Mouse (Mus musculus) intestine, postnatal 0 days (tissue): Measurements from ENCODE around the gene Abca4. TPM values are rescaled to one million over a fixed set of nuclear protein-coding genes. Genes with fewer than 3 reads are reported as not detected.

Source experiments
- ATAC-seq: fragments of 200-750 bp; cut with Nextera tagmentation; 2 replicates; pipeline ENCODE4 v1.8.0; 2017; ENCODE audit warnings: mild to moderate bottlenecking, moderate TSS enrichment, moderate library complexity
- H3K27ac ChIP-seq: fragments of 300-500 bp; sonication (generic); 2 replicates; pipeline ENCODE4 v1.5.1; 2014; ENCODE audit warnings: mild to moderate bottlenecking, low read depth, low read length, moderate library complexity
- H3K27me3 ChIP-seq: fragments of 300-500 bp; sonication (generic); replicated peaks from 2 replicates; pipeline ENCODE4 v1.6.1; 2014; ENCODE audit warnings: low read length, mixed read lengths; ENCODE audit not compliant: control insufficient read depth, insufficient read depth
- H3K36me3 ChIP-seq: fragments of 300-500 bp; sonication (generic); 2 replicates; pipeline ENCODE4 v1.6.1; 2014; ENCODE audit warnings: mild to moderate bottlenecking, moderate library complexity; ENCODE audit not compliant: control insufficient read depth, insufficient read depth
- H3K4me1 ChIP-seq: fragments of 300-500 bp; sonication (generic); replicated peaks from 2 replicates; pipeline ENCODE4 v1.6.1; 2014; ENCODE audit warnings: antibody characterized with exemption, low read length, mixed read lengths; ENCODE audit not compliant: control insufficient read depth, insufficient read depth
- H3K4me2 ChIP-seq: fragments of 300-500 bp; sonication (generic); replicated peaks from 2 replicates; pipeline ENCODE4 v1.6.1; 2014; ENCODE audit warnings: low read depth, mild to moderate bottlenecking, moderate library complexity
- H3K4me3 ChIP-seq: fragments of 300-500 bp; sonication (generic); 2 replicates; pipeline ENCODE4 v1.5.1; 2014; ENCODE audit warnings: low read depth, low read length
- H3K9ac ChIP-seq: fragments of 300-500 bp; sonication (generic); 2 replicates; pipeline ENCODE4 v1.6.1; 2014; ENCODE audit warnings: mild to moderate bottlenecking, low read depth, low read length
- H3K9me3 ChIP-seq: fragments of 300-500 bp; sonication (generic); 2 replicates; pipeline ENCODE4 v1.6.1; 2016; ENCODE audit warnings: mixed run types; ENCODE audit not compliant: control insufficient read depth
- CTCF ChIP-seq: sonication (generic); IDR thresholded peaks from 2 replicates; pipeline ENCODE4 v1.5.1; 2016; ENCODE audit warnings: low read depth, mild to moderate bottlenecking, control low read depth, antibody characterized with exemption, moderate library complexity
- WGBS: fragments of 180-500 bp; shearing (Covaris S2); extraction: QIAGEN DNeasy Blood & Tissue Kit; methylation state at CpG from one replicate; pipeline ENCODE4 v1.1.7; 2014; 5-methylcytosine and 5-hydroxymethylcytosine counted together
- polyA plus RNA-seq: library from polyadenylated mRNA; unstranded; fragments of >200 nt; fragmentation: Nextera tagmentation; extraction: Ambion mirVana; gene quantifications from 2 replicates; pipeline ENCODE4 v1.2.1, GENCODE M21; 2015

The Abca4 gene
- polyA plus RNA-seq, 1 experiment from 2014 or later, result 0.56 TPM

- TF ChIP-seq CTCF, result no peak
- no peak overlapping the region for H3K4me2 ChIP-seq
- no peak overlapping the region for H3K27ac ChIP-seq
- H3K4me3 ChIP-seq, result no peak overlapping the region
- no peak overlapping the region for H3K9ac ChIP-seq
- peaks cover 39% of the 10 kb centered on the region for H3K36me3 ChIP-seq
- no peak for ATAC-seq
- WGBS, result 46% methylated on average over 1 of the region's 1 CpGs
- no peaks in the 10 kb centered on the region for H3K27me3 ChIP-seq
- H3K9me3 ChIP-seq, result no peaks in the 10 kb centered on the region
- H3K4me1 ChIP-seq, result no peaks in the 10 kb centered on the region
Observed at GRCm38 (mm10) chr3:122012464-122012863, 31.8 kb upstream of the Abca4 start.

- no peak for ATAC-seq
Observed at GRCm38 (mm10) chr3:122018421-122018820, 25.8 kb upstream of the Abca4 start.

GRCm38 (mm10) chr3:122019159-122019558, 25.1 kb upstream of the Abca4 start:
- TF ChIP-seq CTCF, result no peak
- peaks cover 10% of the 10 kb centered on the region; the same call in 1 of the 2 replicates for H3K36me3 ChIP-seq
- H3K9ac ChIP-seq, result no peak overlapping the region
- no peak overlapping the region for H3K4me3 ChIP-seq
- ATAC-seq, result no peak
- 79% methylated on average over 5 of the region's 5 CpGs for WGBS
- no peak overlapping the region for H3K4me2 ChIP-seq
- no peaks in the 10 kb centered on the region for H3K9me3 ChIP-seq
- H3K4me1 ChIP-seq, result no peaks in the 10 kb centered on the region
- no peaks in the 10 kb centered on the region for H3K27me3 ChIP-seq
- H3K27ac ChIP-seq, result no peak overlapping the region

More at GRCm38 (mm10) chr3:122018421-122018820, 25.8 kb upstream of the Abca4 start:
- H3K4me3 ChIP-seq, result no peak overlapping the region
- no peaks in the 10 kb centered on the region for H3K4me1 ChIP-seq
- no peak overlapping the region for H3K27ac ChIP-seq
- WGBS, result 87% methylated on average over 7 of the region's 7 CpGs
- no peak overlapping the region for H3K4me2 ChIP-seq
- H3K9ac ChIP-seq, result no peak overlapping the region
- H3K9me3 ChIP-seq, result no peaks in the 10 kb centered on the region
- no peaks in the 10 kb centered on the region for H3K27me3 ChIP-seq
- no peak for TF ChIP-seq CTCF
- peaks cover 15% of the 10 kb centered on the region; the same call in 1 of the 2 replicates for H3K36me3 ChIP-seq

- ATAC-seq, result no peak
Observed at GRCm38 (mm10) chr3:122021029-122021652, 23.1 kb upstream of the Abca4 start.

GRCm38 (mm10) chr3:122022355-122022754, 21.9 kb upstream of the Abca4 start:
- 71% methylated on average over 3 of the region's 3 CpGs for WGBS
- no peak for TF ChIP-seq CTCF
- Histone ChIP-seq H3K4me1 (no peaks in the 10 kb centered on the region), H3K27ac (no peak overlapping the region), H3K4me2 (no peak overlapping the region), H3K9ac (no peak overlapping the region), H3K27me3 (no peaks in the 10 kb centered on the region), H3K36me3 (no peaks in the 10 kb centered on the region), H3K9me3 (no peaks in the 10 kb centered on the region), H3K4me3 (no peak overlapping the region)
- no peak for ATAC-seq

More at GRCm38 (mm10) chr3:122021029-122021652, 23.1 kb upstream of the Abca4 start:
- TF ChIP-seq CTCF, result no peak
- no peaks in the 10 kb centered on the region for H3K36me3 ChIP-seq
- H3K4me1 ChIP-seq, result no peaks in the 10 kb centered on the region
- no peaks in the 10 kb centered on the region for H3K27me3 ChIP-seq
- no peak overlapping the region for H3K4me2 ChIP-seq
- no peak overlapping the region for H3K9ac ChIP-seq
- 91% methylated on average over 8 of the region's 8 CpGs for WGBS
- no peaks in the 10 kb centered on the region for H3K9me3 ChIP-seq
- no peak overlapping the region for H3K4me3 ChIP-seq
- no peak overlapping the region for H3K27ac ChIP-seq

GRCm38 (mm10) chr3:122026676-122027075, 17.6 kb upstream of the Abca4 start:
- Histone ChIP-seq H3K4me1 (no peaks in the 10 kb centered on the region), H3K9ac (no peak overlapping the region), H3K4me2 (no peak overlapping the region), H3K36me3 (no peaks in the 10 kb centered on the region), H3K27me3 (no peaks in the 10 kb centered on the region), H3K9me3 (no peaks in the 10 kb centered on the region), H3K27ac (no peak overlapping the region), H3K4me3 (no peak overlapping the region)
- WGBS, result 63% methylated on average over 5 of the region's 5 CpGs
- no peak for TF ChIP-seq CTCF
- ATAC-seq, result no peak
